Comparison of ENCODE assay signal across 9 mouse cellular contexts in genomic region chr15:97776514-97776913, GRCm38 (mm10). TPM values are rescaled to one million over a fixed set of nuclear protein-coding genes. Genes with fewer than 3 reads are reported as not detected.
A peak's percentile ranks its signal among the peaks of the same experiment; 100 is the strongest.
DNase-seq lines count a peak whose midpoint lies in the region; ATAC-seq and TF ChIP-seq lines count a peak whose summit lies in the region.
"Had no signal": no experiment of that assay in that cellular context is flagged by ENCODE, and none has a peak within 500 bp of the region (broad histone marks: within the 10 kb centered on the region; RNA-seq: fewer than 3 reads in every experiment).

No protein-coding gene starts in this region.

- H3K9me3 ChIP-seq in hindbrain, embryonic 10.5 days = no peaks in the 10 kb centered on the region
- no peaks in the 10 kb centered on the region for H3K9me3 ChIP-seq in hindbrain, embryonic 16.5 days (ENCODE audit: control insufficient read depth, low read length)
- no peaks in the 10 kb centered on the region for H3K9me3 ChIP-seq in kidney, embryonic 16.5 days (ENCODE audit: low read length)
- H3K9me3 ChIP-seq: hindbrain, embryonic 15.5 days had no signal

- DNase-seq in hindbrain, embryonic 10.5 days (ENCODE audit: low spot score) = peak; percentile 63
- DNase-seq in MN1 (ENCODE audit: low spot score) = peak; percentile 73
- DNase-seq in cerebellum, postnatal 25 days = peak; percentile 84 to 90
- DNase-seq in lung, postnatal 14 days = peak; percentile 89
- DNase-seq in spleen, adult 2 months (ENCODE audit: low read depth in 1 of 2, low spot score in 2 of 2) = peak in 1 of 2 experiments; percentile 79

- peak overlapping the region; percentile 3; the same call in 1 of the 2 replicates for H3K27ac ChIP-seq in hindbrain, embryonic 10.5 days
- H3K27ac ChIP-seq in hindbrain, embryonic 16.5 days (ENCODE audit: low read depth, low read length) = no peak overlapping the region
- H3K27ac ChIP-seq in kidney, embryonic 16.5 days (ENCODE audit: low read length) = peak overlapping the region; percentile 46; the same call in 1 of the 2 replicates
- no peak overlapping the region for H3K27ac ChIP-seq in spleen, adult 2 months (ENCODE audit: insufficient read depth, low read length)
- H3K27ac ChIP-seq: hindbrain, embryonic 15.5 days had no signal

- no peak for TF ChIP-seq POLR2A in spleen, adult 2 months (IDR thresholded peaks at IDR 0.05; ENCODE audit: low read depth, low read length)

- no peak overlapping the region for H3K4me2 ChIP-seq in hindbrain, embryonic 16.5 days (ENCODE audit: low read length)
- no peak overlapping the region for H3K4me2 ChIP-seq in kidney, embryonic 16.5 days (replicated peaks; ENCODE audit: low read depth, low read length)
- H3K4me2 ChIP-seq: hindbrain, embryonic 15.5 days had no signal

- no peaks in the 10 kb centered on the region for H3K36me3 ChIP-seq in hindbrain, embryonic 10.5 days
- H3K36me3 ChIP-seq in hindbrain, embryonic 16.5 days (ENCODE audit: control insufficient read depth, insufficient read depth, low read length) = no peaks in the 10 kb centered on the region
- no peaks in the 10 kb centered on the region for H3K36me3 ChIP-seq in kidney, embryonic 16.5 days (ENCODE audit: insufficient read depth, low read length)
- no peaks in the 10 kb centered on the region for H3K36me3 ChIP-seq in spleen, adult 2 months (ENCODE audit: control insufficient read depth, insufficient read depth, low read length)
- H3K36me3 ChIP-seq: hindbrain, embryonic 15.5 days had no signal

- peak; percentile 80; the same call in 1 of the 2 replicates for TF ChIP-seq CTCF in spleen, adult 2 months (IDR thresholded peaks at IDR 0.05; ENCODE audit: extremely low read depth, insufficient read depth, insufficient read length, insufficient replicate concordance)

- WGBS in hindbrain, embryonic 10.5 days = 10% methylated on average over 8 of the region's 8 CpGs
- 9% methylated on average over 8 of the region's 8 CpGs for WGBS in hindbrain, embryonic 16.5 days
- 9% methylated on average over 8 of the region's 8 CpGs for WGBS in kidney, embryonic 16.5 days
- 12% methylated on average over 8 of the region's 8 CpGs for WGBS in spleen, adult 2 months

- peaks cover 36% of the 10 kb centered on the region for H3K4me1 ChIP-seq in hindbrain, embryonic 10.5 days (replicated peaks)
- H3K4me1 ChIP-seq in hindbrain, embryonic 16.5 days (ENCODE audit: control insufficient read depth, insufficient read depth, low read depth, low read length) = peaks cover 8% of the 10 kb centered on the region
- H3K4me1 ChIP-seq in kidney, embryonic 16.5 days (ENCODE audit: insufficient read depth, low read length) = peaks cover 84% of the 10 kb centered on the region
- peaks cover 2% of the 10 kb centered on the region; the same call in 1 of the 2 replicates for H3K4me1 ChIP-seq in spleen, adult 2 months (ENCODE audit: control insufficient read depth, insufficient read depth, insufficient read length)

- 0 out of 2 replicates have a peak overlapping the region, but pooled peaks have one; percentile 9 for H3K4me3 ChIP-seq in hindbrain, embryonic 10.5 days
- H3K4me3 ChIP-seq in hindbrain, embryonic 16.5 days (ENCODE audit: low read length) = no peak overlapping the region
- H3K4me3 ChIP-seq in kidney, embryonic 16.5 days (ENCODE audit: low read length) = no peak overlapping the region
- no peak overlapping the region for H3K4me3 ChIP-seq in spleen, adult 2 months (ENCODE audit: extremely low read depth, insufficient read depth, insufficient read length)
- H3K4me3 ChIP-seq: hindbrain, embryonic 15.5 days had no signal

- peaks cover 33% of the 10 kb centered on the region for H3K27me3 ChIP-seq in hindbrain, embryonic 10.5 days (ENCODE audit: insufficient read depth, poor library complexity, severe bottlenecking)
- H3K27me3 ChIP-seq in hindbrain, embryonic 16.5 days (replicated peaks; ENCODE audit: control insufficient read depth, insufficient read depth, low read length) = no peaks in the 10 kb centered on the region; the same call in 1 of the 2 replicates
- no peaks in the 10 kb centered on the region for H3K27me3 ChIP-seq in kidney, embryonic 16.5 days (ENCODE audit: insufficient read depth, low read length)
- H3K27me3 ChIP-seq in spleen, adult 2 months (ENCODE audit: control insufficient read depth, insufficient read depth, low read length) = no peaks in the 10 kb centered on the region
- H3K27me3 ChIP-seq: hindbrain, embryonic 15.5 days had no signal

- ATAC-seq in hindbrain, embryonic 16.5 days = no peak
- peak; percentile 55 for ATAC-seq in granulocyte monocyte progenitor cell, adult 5-6 weeks (replicated peaks; ENCODE audit: poor library complexity, severe bottlenecking)
- 0 out of 2 replicates have a peak, but pooled peaks have one; percentile 4 for ATAC-seq in kidney, embryonic 16.5 days (ENCODE audit: low FRiP score, low TSS enrichment)

- H3K9ac ChIP-seq in hindbrain, embryonic 16.5 days (ENCODE audit: low read depth, low read length) = no peak overlapping the region
- H3K9ac ChIP-seq in kidney, embryonic 16.5 days (replicated peaks; ENCODE audit: low read length) = no peak overlapping the region; the same call in 1 of the 2 replicates
- H3K9ac ChIP-seq: hindbrain, embryonic 15.5 days had no signal

RNA-seq across cellular contexts. Expression of gene Slc48a1, which starts 1.8 kb away (rescaled TPM):
- 28.8 and 31.3 TPM in 2 replicates for polyA plus RNA-seq in hindbrain, embryonic 10.5 days (2016; fragmentation: Nextera tagmentation; extraction: Ambion mirVana)
- polyA plus RNA-seq in hindbrain, embryonic 16.5 days (2015; fragmentation: Nextera tagmentation; extraction: Ambion mirVana) = 118 and 122 TPM in 2 replicates
- 97.0 and 99.2 TPM in 2 replicates for total RNA-seq in granulocyte monocyte progenitor cell, adult 5-6 weeks (2014; fragmentation: Nextera tagmentation)
- total RNA-seq in granulocyte monocyte progenitor cell, adult 5-6 weeks (2017) = 67.6 and 71.6 TPM in 2 replicates
- polyA plus RNA-seq in kidney, embryonic 16.5 days (2015; fragmentation: Nextera tagmentation; extraction: Ambion mirVana) = 81.7 and 81.9 TPM in 2 replicates
- 94.0 and 117 TPM in 2 replicates for polyA plus RNA-seq in spleen, adult 2 months (2012; rRNA removed)

RNA-seq across cellular contexts. Expression of gene Rapgef3, which starts 8.7 kb away (rescaled TPM):
- polyA plus RNA-seq in hindbrain, embryonic 10.5 days (2016; fragmentation: Nextera tagmentation; extraction: Ambion mirVana) = 6.2 and 6.7 TPM in 2 replicates
- 17.8 and 18.4 TPM in 2 replicates for polyA plus RNA-seq in hindbrain, embryonic 16.5 days (2015; fragmentation: Nextera tagmentation; extraction: Ambion mirVana)
- 8.4 and 33.0 TPM in 2 replicates for total RNA-seq in granulocyte monocyte progenitor cell, adult 5-6 weeks (2014; fragmentation: Nextera tagmentation)
- 11.9 and 19.1 TPM in 2 replicates for total RNA-seq in granulocyte monocyte progenitor cell, adult 5-6 weeks (2017)
- 36.3 and 36.4 TPM in 2 replicates for polyA plus RNA-seq in kidney, embryonic 16.5 days (2015; fragmentation: Nextera tagmentation; extraction: Ambion mirVana)
- polyA plus RNA-seq in spleen, adult 2 months (2012; rRNA removed) = 28.8 and 33.6 TPM in 2 replicates

RNA-seq across cellular contexts. Expression of gene Endou, which starts 45.4 kb away (rescaled TPM):
- 0.07 and 0.08 TPM in 2 replicates for polyA plus RNA-seq in hindbrain, embryonic 10.5 days (2016; fragmentation: Nextera tagmentation; extraction: Ambion mirVana)
- 0.14 and 0.41 TPM in 2 replicates for polyA plus RNA-seq in hindbrain, embryonic 16.5 days (2015; fragmentation: Nextera tagmentation; extraction: Ambion mirVana)
- 0.53 and 2.8 TPM in 2 replicates for total RNA-seq in granulocyte monocyte progenitor cell, adult 5-6 weeks (2014; fragmentation: Nextera tagmentation)
- total RNA-seq in granulocyte monocyte progenitor cell, adult 5-6 weeks (2017) = 1.7 and 2.2 TPM in 2 replicates
- 0.45 and 0.60 TPM in 2 replicates for polyA plus RNA-seq in kidney, embryonic 16.5 days (2015; fragmentation: Nextera tagmentation; extraction: Ambion mirVana)
- polyA plus RNA-seq in spleen, adult 2 months (2012; rRNA removed) = 3.0 and 4.1 TPM in 2 replicates

Comparison
In these comparisons a context has a peak if more than half of its experiments do, and no peak if none do; other contexts are left out.
1. H3K27ac ChIP-seq: peak in hindbrain, embryonic 10.5 days (single experiment) and kidney, embryonic 16.5 days (single experiment); none in hindbrain, embryonic 16.5 days (single experiment) and spleen, adult 2 months (single experiment).